Mouse (Mus musculus) neural tube, embryonic 11.5 days (tissue): ENCODE measurements around the gene Gpr153. TPM values are rescaled to one million over a fixed set of nuclear protein-coding genes. Genes with fewer than 3 reads are reported as not detected.

Experiments
- ATAC-seq: fragments of 200-750 bp; cut with Nextera tagmentation; 2 replicates; pipeline ENCODE4 v1.8.0; 2017; ENCODE audit warnings: moderate number of reproducible peaks, mild to moderate bottlenecking, moderate TSS enrichment, moderate library complexity; ENCODE audit not compliant: insufficient read depth, low FRiP score, low TSS enrichment
- DNase-seq: peaks from one replicate; pipeline ENCODE4 v3.0.0-alpha.2; 2015; ENCODE audit warnings: low spot score
- H3K27ac ChIP-seq: fragments of 300-500 bp; sonication (generic); 2 replicates; pipeline ENCODE4 v1.5.1; 2014; ENCODE audit warnings: low read depth, mild to moderate bottlenecking, low read length
- H3K27me3 ChIP-seq: fragments of 300-500 bp; sonication (generic); 2 replicates; pipeline ENCODE4 v1.6.1; 2014; ENCODE audit warnings: mild to moderate bottlenecking, low read length, mixed read lengths; ENCODE audit not compliant: control insufficient read depth, insufficient read depth
- H3K36me3 ChIP-seq: fragments of 300-500 bp; sonication (generic); 2 replicates; pipeline ENCODE4 v1.6.1; 2014; ENCODE audit warnings: mild to moderate bottlenecking, low read length, moderate library complexity, mixed read lengths; ENCODE audit not compliant: control insufficient read depth, insufficient read depth
- H3K4me1 ChIP-seq: fragments of 300-500 bp; sonication (generic); 2 replicates; pipeline ENCODE4 v1.6.1; 2014; ENCODE audit warnings: low read length, mixed read lengths; ENCODE audit not compliant: control insufficient read depth, insufficient read depth
- H3K4me2 ChIP-seq: fragments of 300-500 bp; sonication (generic); 2 replicates; pipeline ENCODE4 v1.6.1; 2014; ENCODE audit warnings: low read depth, mild to moderate bottlenecking, moderate library complexity
- H3K4me3 ChIP-seq: fragments of 300-500 bp; sonication (generic); 2 replicates; pipeline ENCODE4 v1.5.1; 2014; ENCODE audit warnings: low read depth, low read length
- H3K9ac ChIP-seq: fragments of 300-500 bp; sonication (generic); 2 replicates; pipeline ENCODE4 v1.6.1; 2014; ENCODE audit warnings: mild to moderate bottlenecking, low read length
- H3K9me3 ChIP-seq: fragments of 300-500 bp; sonication (generic); 2 replicates; pipeline ENCODE4 v1.6.1; 2016; ENCODE audit warnings: low read length; ENCODE audit not compliant: control insufficient read depth
- WGBS: fragments of 180-500 bp; shearing (Covaris S2); extraction: QIAGEN DNeasy Blood & Tissue Kit; methylation state at CpG from one replicate; pipeline ENCODE4 v1.1.7; 2014; 5-methylcytosine and 5-hydroxymethylcytosine counted together
- polyA plus RNA-seq: library from polyadenylated mRNA; unstranded; fragments of >200 nt; fragmentation: Nextera tagmentation; extraction: Ambion mirVana; gene quantifications from 2 replicates; pipeline ENCODE4 v1.2.1, GENCODE M21; 2014

Gpr153 gene
- polyA plus RNA-seq, 1 experiment from 2014 or later, result 8.3 TPM

DNA sequence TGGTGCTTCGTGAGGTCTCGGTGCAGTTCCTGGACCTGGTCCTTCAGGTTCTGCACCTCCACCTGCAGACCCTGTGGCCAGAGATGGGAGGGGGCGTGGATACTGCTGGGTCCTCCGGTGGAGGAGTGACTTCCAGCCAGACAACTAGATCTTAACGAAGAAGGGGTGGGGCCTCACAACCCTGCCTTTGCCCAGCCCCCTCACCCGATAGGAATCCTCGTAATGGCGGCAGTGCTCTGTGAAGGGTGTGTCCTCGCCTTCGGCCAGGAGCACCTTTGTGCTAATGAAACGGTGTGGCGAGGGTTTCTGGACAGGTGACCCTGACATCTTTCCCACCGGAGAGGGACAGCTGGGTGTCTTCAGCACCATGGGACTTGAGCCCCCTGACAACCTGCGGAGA lies 38.2 kb downstream of the Gpr153 start:
- H3K4me3 ChIP-seq, result no peak overlapping the region

GRCm38 (mm10) chr4:152313211-152313632 lies 39.2 kb downstream of the Gpr153 start:
- peak; percentile 41 for DNase-seq
- Histone ChIP-seq H3K27me3 (peaks cover 75% of the 10 kb centered on the region), H3K27ac (no peak overlapping the region), H3K4me1 (peaks cover 8% of the 10 kb centered on the region), H3K9ac (peak overlapping the region; percentile 18; the same call in 1 of the 2 replicates), H3K9me3 (no peaks in the 10 kb centered on the region), H3K36me3 (no peaks in the 10 kb centered on the region), H3K4me2 (peak overlapping the region; percentile 43), H3K4me3 (peak overlapping the region; percentile 25)
- under 1% methylated on average over 29 of the region's 29 CpGs for WGBS
- no peak for ATAC-seq

More for the DNA sequence above, 38.2 kb downstream of the Gpr153 start:
- Histone ChIP-seq H3K9me3 (no peaks in the 10 kb centered on the region), H3K4me1 (peaks cover 8% of the 10 kb centered on the region), H3K9ac (no peak overlapping the region), H3K27ac (no peak overlapping the region), H3K4me2 (no peak overlapping the region), H3K36me3 (no peaks in the 10 kb centered on the region; the same call in 1 of the 2 replicates), H3K27me3 (peaks cover 65% of the 10 kb centered on the region)
- ATAC-seq (no peak), DNase-seq (no peak)
- 2% methylated on average over 14 of the region's 14 CpGs for WGBS

DNA sequence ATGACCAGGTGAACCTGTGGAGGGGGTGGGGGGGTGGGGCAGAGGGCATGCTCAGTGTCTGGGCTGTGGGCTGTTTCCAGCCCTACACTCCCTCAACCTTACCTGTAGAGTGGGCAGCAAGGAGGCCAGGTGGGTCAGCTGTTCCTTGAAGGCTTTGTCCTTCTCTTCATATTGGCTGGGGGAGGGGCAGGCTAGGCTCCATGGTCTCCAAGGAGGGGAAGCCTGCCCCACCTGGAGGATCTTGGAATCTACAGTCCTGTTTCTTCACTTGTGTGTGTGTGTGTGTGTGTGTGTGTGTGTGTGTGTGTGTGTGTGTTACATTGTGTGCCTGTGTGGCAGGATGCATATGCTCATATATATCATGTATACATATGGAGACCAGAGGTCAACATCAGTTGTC lies 39.9 kb downstream of the Gpr153 start:
- no peak overlapping the region for H3K4me3 ChIP-seq
- H3K4me1 ChIP-seq, result peaks cover 8% of the 10 kb centered on the region
- DNase-seq (peak; percentile 50), ATAC-seq (no peak)
- no peak overlapping the region for H3K27ac ChIP-seq
- no peak overlapping the region for H3K9ac ChIP-seq
- H3K27me3 ChIP-seq, result peaks cover 75% of the 10 kb centered on the region
- no peaks in the 10 kb centered on the region for H3K9me3 ChIP-seq
- no peaks in the 10 kb centered on the region for H3K36me3 ChIP-seq
- no peak overlapping the region for H3K4me2 ChIP-seq

GRCm38 (mm10) chr4:152315498-152316213 lies 41.6 kb downstream of the Gpr153 start:
- Histone ChIP-seq H3K9ac (no peak overlapping the region), H3K4me1 (peaks cover 8% of the 10 kb centered on the region), H3K27ac (no peak overlapping the region), H3K27me3 (peaks cover 75% of the 10 kb centered on the region), H3K4me3 (peak overlapping the region; percentile 26), H3K9me3 (no peaks in the 10 kb centered on the region), H3K36me3 (no peaks in the 10 kb centered on the region), H3K4me2 (peak overlapping the region; percentile 38)
- DNase-seq, result peak; percentile 31
- WGBS, result under 1% methylated on average over 43 of the region's 43 CpGs
- no peak for ATAC-seq

DNA sequence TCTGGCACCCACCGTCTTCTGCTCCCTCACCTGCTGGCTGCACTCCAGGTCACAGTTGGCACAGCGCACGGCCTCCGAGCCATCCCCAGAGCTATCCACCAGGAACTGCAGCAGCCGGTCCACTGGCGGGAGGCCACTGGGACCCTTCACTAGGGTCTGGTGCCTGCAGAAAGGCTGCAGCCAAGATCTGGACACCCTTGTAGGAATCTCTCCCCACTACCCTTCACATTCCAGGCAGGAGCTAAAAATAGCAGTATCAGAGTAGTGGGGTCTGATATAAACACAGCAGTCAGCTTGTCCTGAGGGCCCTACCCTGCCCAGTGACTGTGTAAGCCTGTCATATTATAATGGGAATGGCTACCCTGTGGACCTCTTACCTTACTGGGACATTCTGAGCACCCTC lies 43.6 kb downstream of the Gpr153 start:
- no peak overlapping the region for H3K4me3 ChIP-seq
- H3K9me3 ChIP-seq, result no peaks in the 10 kb centered on the region
- no peak overlapping the region for H3K9ac ChIP-seq
- H3K4me1 ChIP-seq, result peaks cover 8% of the 10 kb centered on the region
- DNase-seq (no peak), ATAC-seq (no peak)
- H3K4me2 ChIP-seq, result no peak overlapping the region
- no peak overlapping the region for H3K27ac ChIP-seq
- no peaks in the 10 kb centered on the region for H3K36me3 ChIP-seq
- H3K27me3 ChIP-seq, result peaks cover 56% of the 10 kb centered on the region
- 91% methylated on average over 6 of the region's 6 CpGs for WGBS

DNA sequence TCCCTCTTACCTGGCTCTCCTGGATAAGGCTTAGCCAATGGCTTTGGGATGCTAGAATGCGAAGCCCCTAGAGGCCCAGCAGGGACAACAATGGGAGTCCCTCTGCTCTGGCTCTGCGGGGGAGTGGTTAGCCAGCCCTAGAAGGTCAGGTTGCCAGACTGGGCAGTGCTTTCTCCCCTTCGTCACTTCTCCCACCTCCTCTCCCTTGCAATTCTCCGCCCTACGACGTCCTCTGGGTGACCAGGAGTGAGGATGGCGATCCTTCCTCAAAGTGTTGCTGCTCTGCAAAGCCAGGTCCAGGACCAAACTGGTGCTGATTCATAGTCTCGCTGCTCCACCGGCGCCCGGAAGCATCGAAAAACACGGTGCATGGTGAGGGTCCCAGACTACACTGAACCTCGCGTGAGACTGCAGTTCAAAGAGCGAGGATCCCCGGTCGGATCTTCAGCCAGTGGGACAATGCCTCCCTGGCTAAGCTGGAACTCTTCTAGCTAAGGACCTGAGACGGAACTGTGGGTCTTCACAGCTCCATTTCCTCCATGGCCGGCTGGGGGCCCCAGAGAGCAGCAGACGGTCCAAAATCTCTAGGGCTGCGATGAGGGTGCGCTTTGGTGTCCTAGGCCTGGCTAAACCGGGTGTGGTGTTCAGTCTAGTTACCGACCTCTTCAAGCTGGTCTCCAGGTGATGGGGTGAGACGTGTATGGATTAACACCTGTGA lies 44.6 kb downstream of the Gpr153 start, which contains the start of gene Rnf207:
Gene Rnf207, minus strand, starts transcription at position 477 of the 718 bp plus-strand sequence.
- peak within 1 kb of the TSS; percentile 32 for H3K4me2 ChIP-seq
- peak within 1 kb of the TSS; percentile 41; the same call in 1 of the 2 replicates for H3K9ac ChIP-seq
- WGBS, result 6% methylated on average over 26 of the region's 26 CpGs
- H3K36me3 ChIP-seq, result no peaks in the 10 kb centered on the region
- no peak within 1 kb of the TSS for H3K27ac ChIP-seq
- H3K4me3 ChIP-seq, result 0 out of 2 replicates have a peak within 1 kb of the TSS, but pooled peaks have one; percentile 6
- ATAC-seq, result no peak
- peak; percentile 62 for DNase-seq
- peaks cover 45% of the 10 kb centered on the region for H3K27me3 ChIP-seq
- peaks cover 5% of the 10 kb centered on the region for H3K4me1 ChIP-seq
- H3K9me3 ChIP-seq, result no peaks in the 10 kb centered on the region

- H3K27me3 ChIP-seq, result peaks cover 17% of the 10 kb centered on the region
- no peak overlapping the region for H3K27ac ChIP-seq
- H3K4me1 ChIP-seq, result no peaks in the 10 kb centered on the region; the same call in 1 of the 2 replicates
- no peaks in the 10 kb centered on the region for H3K36me3 ChIP-seq
- H3K4me2 ChIP-seq, result no peak overlapping the region
- no peak overlapping the region for H3K4me3 ChIP-seq
- no peak for DNase-seq
- WGBS, result 59% methylated on average over 5 of the region's 5 CpGs
- no peak for ATAC-seq
- H3K9ac ChIP-seq, result no peak overlapping the region
- H3K9me3 ChIP-seq, result no peaks in the 10 kb centered on the region
Measured at GRCm38 (mm10) chr4:152321464-152321863, 47.4 kb downstream of the Gpr153 start.

DNA sequence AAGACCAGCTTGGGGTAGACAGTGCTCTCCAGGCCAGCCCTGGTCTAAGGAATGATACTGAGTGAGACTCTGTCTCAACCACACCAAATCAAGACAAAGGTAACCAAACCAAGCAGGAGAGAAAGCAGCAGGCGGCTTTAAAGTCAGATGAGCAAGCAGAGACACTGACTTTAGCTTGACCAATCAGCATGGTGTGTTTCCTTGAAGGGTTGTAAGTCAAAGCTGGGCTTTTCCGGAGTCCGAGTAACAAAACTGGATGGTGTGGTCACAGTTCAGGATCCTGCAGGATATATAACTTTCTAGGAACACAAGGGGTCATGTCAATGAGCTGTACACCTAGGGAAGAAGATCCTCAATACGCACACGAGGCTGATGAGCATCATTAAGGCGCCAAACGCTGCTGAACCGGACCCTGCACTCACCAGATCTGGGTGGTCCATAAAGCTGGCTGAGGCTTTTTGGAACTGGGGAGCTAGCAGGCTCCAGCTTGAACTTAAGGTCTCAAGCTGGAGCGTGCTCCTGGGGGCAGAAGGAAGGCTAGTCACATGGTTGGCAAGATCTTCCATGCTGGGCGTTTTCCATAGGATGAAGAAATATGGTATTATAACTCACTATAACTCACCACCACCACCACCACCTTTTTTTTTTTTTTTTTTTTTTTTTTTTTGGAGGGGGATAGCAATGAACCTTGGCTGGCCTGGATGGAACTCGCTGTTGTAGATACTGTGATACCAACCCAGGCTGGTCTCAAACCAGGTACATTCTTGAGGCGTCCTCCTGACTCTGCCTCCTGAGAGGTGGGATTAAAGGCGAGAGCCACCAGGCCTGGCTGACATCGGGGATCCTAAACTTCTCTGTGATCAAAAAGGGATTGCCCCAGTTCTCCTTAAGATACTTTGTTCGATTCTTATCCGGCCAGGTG lies 50.9 kb downstream of the Gpr153 start:
- WGBS, result 56% methylated on average over 16 of the region's 16 CpGs
- Histone ChIP-seq H3K9me3 (no peaks in the 10 kb centered on the region), H3K27ac (no peak overlapping the region), H3K9ac (no peak overlapping the region), H3K4me1 (peaks cover 8% of the 10 kb centered on the region; the same call in 1 of the 2 replicates), H3K4me3 (peak overlapping the region; percentile 23; the same call in 1 of the 2 replicates), H3K27me3 (no peaks in the 10 kb centered on the region), H3K4me2 (no peak overlapping the region), H3K36me3 (peaks cover 4% of the 10 kb centered on the region; the same call in 1 of the 2 replicates)
- ATAC-seq, result 0 out of 2 replicates have a peak, but pooled peaks have one; percentile 28
- no peak for DNase-seq
